Mouse (Mus musculus): ENCODE measurements around the gene Def6. TPM values are rescaled to one million over a fixed set of nuclear protein-coding genes. Genes with fewer than 3 reads are reported as not detected.

Def6 gene
- polyA plus RNA-seq, 1 experiment from 2014 or later, result 20.5 TPM

DNA sequence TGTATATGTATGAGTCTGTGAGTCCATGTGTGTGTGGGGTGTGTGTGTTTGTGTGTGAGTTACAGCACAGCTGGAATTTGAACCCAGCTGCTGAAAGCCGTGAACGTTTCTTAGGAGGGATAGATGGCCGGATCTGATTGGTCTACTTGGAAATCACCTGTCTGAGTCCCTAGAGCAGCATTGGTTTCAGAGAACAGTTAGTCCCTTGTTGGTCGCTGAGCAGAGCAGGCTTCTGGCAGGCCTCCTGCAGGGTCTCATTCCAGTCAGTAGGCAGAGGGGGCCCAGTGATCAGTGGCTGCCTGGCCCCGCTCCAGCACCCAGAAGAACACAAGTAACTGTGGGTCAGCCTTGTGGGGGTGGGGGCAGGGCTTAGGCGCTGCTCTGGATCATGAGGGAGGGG lies 37.1 kb downstream of the Def6 start:
- Histone ChIP-seq H3K36me3 (ENCODE audit: control insufficient read depth, insufficient read depth) (no peaks in the 10 kb centered on the region), H3K27ac (ENCODE audit: low read length) (no peak overlapping the region), H3K4me1 (ENCODE audit: control insufficient read depth, insufficient read depth, low read length) (peaks cover 31% of the 10 kb centered on the region), H3K9me3 (replicated peaks; ENCODE audit: control insufficient read depth, low read length) (no peaks in the 10 kb centered on the region), H3K27me3 (ENCODE audit: control insufficient read depth, insufficient read depth, low read length) (no peaks in the 10 kb centered on the region), H3K4me3 (ENCODE audit: low read length) (no peak overlapping the region), H3K4me2 (ENCODE audit: low read depth, low read length) (no peak overlapping the region), H3K9ac (ENCODE audit: low read length) (no peak overlapping the region)
- ATAC-seq (replicated peaks; ENCODE audit: extremely low read depth, insufficient read depth, low FRiP score), result peak; percentile 43; the same call in 1 of the 2 replicates
- WGBS, result 27% methylated on average over 6 of the region's 6 CpGs

DNA sequence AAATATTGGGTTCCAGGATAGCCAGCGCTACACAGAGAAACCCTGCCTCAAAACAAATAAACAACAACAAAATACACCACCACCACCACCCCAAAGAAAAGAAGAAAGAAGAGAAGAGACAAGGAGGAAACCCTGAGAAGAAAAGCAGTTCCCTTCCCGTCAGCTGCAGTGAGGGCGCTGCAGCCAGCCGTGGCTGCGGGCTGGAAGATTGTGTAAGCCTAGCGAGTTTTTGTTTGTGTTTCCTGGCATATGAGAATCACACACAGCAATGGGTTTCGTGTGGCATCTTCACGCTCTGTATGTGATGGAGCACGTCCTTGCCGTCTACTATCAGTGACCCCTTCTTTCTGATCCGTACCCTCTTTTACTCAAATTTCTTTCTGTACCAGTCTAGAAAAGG lies 39.1 kb downstream of the Def6 start:
- no peak overlapping the region for H3K4me2 ChIP-seq (ENCODE audit: low read depth, low read length)
- no peak overlapping the region for H3K27ac ChIP-seq (ENCODE audit: low read length)
- no peaks in the 10 kb centered on the region for H3K36me3 ChIP-seq (ENCODE audit: control insufficient read depth, insufficient read depth)
- 76% methylated on average over 11 of the region's 11 CpGs for WGBS
- H3K9me3 ChIP-seq (replicated peaks; ENCODE audit: control insufficient read depth, low read length), result no peaks in the 10 kb centered on the region
- H3K9ac ChIP-seq (ENCODE audit: low read length), result no peak overlapping the region
- H3K4me3 ChIP-seq (ENCODE audit: low read length), result no peak overlapping the region
- H3K4me1 ChIP-seq (ENCODE audit: control insufficient read depth, insufficient read depth, low read length), result peaks cover 31% of the 10 kb centered on the region
- no peak for ATAC-seq (replicated peaks; ENCODE audit: extremely low read depth, insufficient read depth, low FRiP score)
- H3K27me3 ChIP-seq (ENCODE audit: control insufficient read depth, insufficient read depth, low read length), result no peaks in the 10 kb centered on the region

DNA sequence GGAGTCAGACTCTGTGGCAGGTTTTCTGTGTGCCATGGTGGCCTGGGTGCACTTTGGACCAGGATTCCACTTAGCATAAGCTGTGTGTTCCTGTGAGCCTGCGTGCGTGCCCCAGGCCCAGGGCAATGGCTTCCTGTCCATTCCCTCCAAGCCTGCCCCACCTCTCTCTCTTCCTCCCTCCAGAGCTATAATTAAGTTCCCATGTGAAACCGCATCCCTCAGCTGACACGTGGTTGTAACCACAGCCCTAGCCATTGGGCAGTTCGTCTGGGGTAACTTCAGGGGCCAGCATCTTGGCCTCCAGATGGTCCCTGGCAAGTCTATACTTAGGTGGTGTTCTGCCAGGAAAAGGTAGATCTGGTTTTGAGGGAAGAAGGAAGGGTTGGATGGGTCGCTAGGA lies 40.0 kb downstream of the Def6 start:
- ATAC-seq (replicated peaks; ENCODE audit: extremely low read depth, insufficient read depth, low FRiP score), result 0 out of 2 replicates have a peak, but pooled peaks have one; percentile 23
- Histone ChIP-seq H3K27me3 (ENCODE audit: control insufficient read depth, insufficient read depth, low read length) (no peaks in the 10 kb centered on the region), H3K36me3 (ENCODE audit: control insufficient read depth, insufficient read depth) (no peaks in the 10 kb centered on the region), H3K27ac (ENCODE audit: low read length) (no peak overlapping the region), H3K4me1 (ENCODE audit: control insufficient read depth, insufficient read depth, low read length) (peaks cover 34% of the 10 kb centered on the region), H3K4me2 (ENCODE audit: low read depth, low read length) (no peak overlapping the region), H3K9me3 (replicated peaks; ENCODE audit: control insufficient read depth, low read length) (no peaks in the 10 kb centered on the region), H3K4me3 (ENCODE audit: low read length) (no peak overlapping the region), H3K9ac (ENCODE audit: low read length) (no peak overlapping the region)
- WGBS, result 41% methylated on average over 6 of the region's 6 CpGs

DNA sequence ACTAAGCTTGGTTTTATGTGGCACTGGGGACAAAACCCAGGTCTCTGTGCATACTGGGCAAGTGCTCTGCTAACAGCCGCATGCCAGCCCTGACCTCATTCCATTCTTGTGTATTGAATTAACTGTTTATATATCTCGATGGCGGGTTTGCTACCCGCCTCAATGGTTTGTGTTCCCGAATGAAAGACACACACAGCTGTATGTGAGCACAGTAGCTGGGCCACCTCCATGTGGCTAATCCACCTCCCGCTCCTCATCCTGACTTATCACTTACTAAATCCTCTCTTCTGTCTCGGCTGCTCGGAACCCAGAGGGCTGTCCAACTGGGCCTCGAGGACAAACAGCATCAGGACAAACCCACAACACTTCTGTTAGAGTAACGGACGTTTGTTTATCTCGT lies 41.5 kb downstream of the Def6 start:
- H3K4me2 ChIP-seq (ENCODE audit: low read depth, low read length), result no peak overlapping the region
- no peak overlapping the region for H3K9ac ChIP-seq (ENCODE audit: low read length)
- H3K4me3 ChIP-seq (ENCODE audit: low read length), result no peak overlapping the region
- no peaks in the 10 kb centered on the region for H3K27me3 ChIP-seq (ENCODE audit: control insufficient read depth, insufficient read depth, low read length)
- H3K27ac ChIP-seq (ENCODE audit: low read length), result no peak overlapping the region
- H3K4me1 ChIP-seq (ENCODE audit: control insufficient read depth, insufficient read depth, low read length), result peaks cover 39% of the 10 kb centered on the region
- H3K36me3 ChIP-seq (ENCODE audit: control insufficient read depth, insufficient read depth), result no peaks in the 10 kb centered on the region
- no peaks in the 10 kb centered on the region for H3K9me3 ChIP-seq (replicated peaks; ENCODE audit: control insufficient read depth, low read length)
- ATAC-seq (replicated peaks; ENCODE audit: extremely low read depth, insufficient read depth, low FRiP score), result no peak
- 68% methylated on average over 12 of the region's 12 CpGs for WGBS

DNA sequence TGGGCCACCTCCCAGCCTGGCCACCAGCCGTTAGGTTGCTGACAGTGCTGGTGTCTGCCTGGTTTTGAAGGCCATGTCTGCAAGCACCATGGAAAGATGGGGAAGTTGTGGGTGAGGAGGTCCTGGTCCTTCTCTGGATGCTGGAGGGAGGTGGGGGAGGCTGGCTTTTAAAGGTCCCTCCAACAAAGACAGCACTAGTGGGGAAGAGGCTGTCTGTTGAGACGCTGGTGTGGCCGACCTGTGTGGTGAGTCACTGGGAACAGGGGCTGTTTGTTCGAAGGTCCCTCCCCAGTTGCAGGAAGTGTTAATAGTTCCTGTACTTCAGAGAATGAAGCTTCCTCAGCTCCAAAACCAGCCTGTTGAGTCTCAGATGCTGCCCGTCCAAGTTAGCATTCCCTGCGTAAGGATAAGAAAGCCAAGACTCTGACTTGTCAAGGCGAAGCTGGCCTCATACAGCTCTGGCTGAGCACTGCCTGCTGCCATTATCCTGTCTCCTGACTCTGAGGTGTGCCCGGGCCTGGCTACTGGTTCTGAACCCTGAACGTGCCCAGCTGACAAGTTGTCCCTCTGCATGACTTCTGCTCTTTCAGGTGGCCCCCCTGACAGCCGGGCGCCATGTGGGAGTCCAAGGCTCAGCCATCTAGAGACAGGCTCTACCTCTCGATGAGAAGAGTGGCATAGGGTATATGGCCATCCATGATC lies 44.2 kb downstream of the Def6 start:
- Histone ChIP-seq H3K4me2 (ENCODE audit: low read depth, low read length) (no peak overlapping the region), H3K27me3 (ENCODE audit: control insufficient read depth, insufficient read depth, low read length) (no peaks in the 10 kb centered on the region), H3K9ac (ENCODE audit: low read length) (no peak overlapping the region), H3K4me3 (ENCODE audit: low read length) (no peak overlapping the region), H3K27ac (ENCODE audit: low read length) (0 out of 2 replicates have a peak overlapping the region, but pooled peaks have one; percentile 30), H3K4me1 (ENCODE audit: control insufficient read depth, insufficient read depth, low read length) (peaks cover 41% of the 10 kb centered on the region), H3K9me3 (replicated peaks; ENCODE audit: control insufficient read depth, low read length) (no peaks in the 10 kb centered on the region), H3K36me3 (ENCODE audit: control insufficient read depth, insufficient read depth) (no peaks in the 10 kb centered on the region)
- WGBS, result 71% methylated on average over 12 of the region's 12 CpGs
- ATAC-seq (replicated peaks; ENCODE audit: extremely low read depth, insufficient read depth, low FRiP score), result no peak

DNA sequence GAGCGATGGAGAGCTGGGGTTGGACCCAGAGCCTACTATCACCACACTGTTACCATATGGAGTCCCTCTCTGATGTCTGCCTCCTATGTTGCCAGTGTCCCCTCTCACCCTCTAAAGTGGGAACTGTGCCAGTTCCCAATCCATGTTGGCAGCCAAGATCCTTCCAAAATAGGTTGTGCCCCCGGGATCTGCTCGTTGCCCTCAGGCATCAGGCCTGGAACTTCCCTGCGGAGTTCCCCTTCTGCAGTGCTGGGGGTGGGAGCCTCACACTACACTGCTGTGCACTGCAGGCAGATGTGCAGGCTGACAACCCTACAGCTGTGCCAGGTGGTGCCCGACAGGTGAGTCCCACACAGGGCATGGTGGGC lies 44.7 kb downstream of the Def6 start:
- peak overlapping the region; percentile 53; the same call in 1 of the 2 replicates for H3K27ac ChIP-seq (ENCODE audit: low read length)
- peak; percentile 38 for ATAC-seq (replicated peaks; ENCODE audit: extremely low read depth, insufficient read depth, low FRiP score)
- H3K9me3 ChIP-seq (replicated peaks; ENCODE audit: control insufficient read depth, low read length), result no peaks in the 10 kb centered on the region
- WGBS, result 54% methylated on average over 5 of the region's 5 CpGs
- no peaks in the 10 kb centered on the region for H3K27me3 ChIP-seq (ENCODE audit: control insufficient read depth, insufficient read depth, low read length)
- H3K4me1 ChIP-seq (ENCODE audit: control insufficient read depth, insufficient read depth, low read length), result peaks cover 41% of the 10 kb centered on the region
- no peak overlapping the region for H3K9ac ChIP-seq (ENCODE audit: low read length)
- H3K4me3 ChIP-seq (ENCODE audit: low read length), result no peak overlapping the region
- no peaks in the 10 kb centered on the region for H3K36me3 ChIP-seq (ENCODE audit: control insufficient read depth, insufficient read depth)
- H3K4me2 ChIP-seq (ENCODE audit: low read depth, low read length), result no peak overlapping the region

DNA sequence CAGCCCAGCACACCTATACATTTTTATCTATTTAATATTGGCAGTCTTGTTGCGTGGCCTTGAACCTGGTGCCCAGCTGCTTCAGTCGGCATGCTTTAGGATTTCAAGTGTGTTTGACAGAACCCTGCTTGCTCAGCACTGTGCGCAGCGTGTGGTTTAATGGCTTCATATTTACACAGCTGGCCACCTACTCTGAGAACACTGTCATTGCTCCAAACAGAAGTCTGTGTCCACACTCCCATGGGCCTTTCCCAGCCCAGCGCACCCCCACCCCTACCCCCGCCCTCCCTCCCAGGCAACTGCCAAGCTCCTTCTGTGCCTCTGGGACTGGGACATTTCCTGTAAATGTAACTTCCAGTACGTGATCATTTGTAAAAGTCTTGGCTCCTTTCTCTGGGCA lies 45.6 kb downstream of the Def6 start:
- H3K9ac ChIP-seq (ENCODE audit: low read length), result no peak overlapping the region
- no peak overlapping the region for H3K4me3 ChIP-seq (ENCODE audit: low read length)
- peaks cover 46% of the 10 kb centered on the region for H3K4me1 ChIP-seq (ENCODE audit: control insufficient read depth, insufficient read depth, low read length)
- H3K9me3 ChIP-seq (replicated peaks; ENCODE audit: control insufficient read depth, low read length), result no peaks in the 10 kb centered on the region
- H3K27me3 ChIP-seq (ENCODE audit: control insufficient read depth, insufficient read depth, low read length), result no peaks in the 10 kb centered on the region
- H3K4me2 ChIP-seq (ENCODE audit: low read depth, low read length), result no peak overlapping the region
- no peaks in the 10 kb centered on the region for H3K36me3 ChIP-seq (ENCODE audit: control insufficient read depth, insufficient read depth)
- ATAC-seq (replicated peaks; ENCODE audit: extremely low read depth, insufficient read depth, low FRiP score), result no peak
- 65% methylated on average over 7 of the region's 7 CpGs for WGBS
- no peak overlapping the region for H3K27ac ChIP-seq (ENCODE audit: low read length)

DNA sequence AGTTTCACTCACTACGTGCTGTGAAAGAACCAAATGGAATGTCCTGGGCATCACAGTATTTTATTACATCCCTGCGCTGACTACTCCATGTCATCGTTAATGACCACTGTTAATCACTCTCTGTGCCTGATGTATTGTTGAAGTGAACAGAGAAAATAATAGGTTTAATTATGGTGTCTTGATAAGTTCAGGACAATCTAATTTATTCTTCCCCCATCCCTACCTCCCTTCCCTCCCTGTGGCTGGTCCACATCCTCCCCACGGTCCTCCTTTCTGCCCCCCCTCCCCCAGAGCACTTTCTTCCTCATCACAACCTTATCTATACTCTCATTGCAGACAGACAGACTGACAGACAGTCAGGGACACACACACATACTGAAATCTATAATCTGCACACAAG lies 47.2 kb downstream of the Def6 start:
- Histone ChIP-seq H3K4me1 (ENCODE audit: control insufficient read depth, insufficient read depth, low read length) (peaks cover 38% of the 10 kb centered on the region), H3K9me3 (replicated peaks; ENCODE audit: control insufficient read depth, low read length) (peaks cover 6% of the 10 kb centered on the region; the same call in 1 of the 2 replicates), H3K27me3 (ENCODE audit: control insufficient read depth, insufficient read depth, low read length) (no peaks in the 10 kb centered on the region), H3K4me2 (ENCODE audit: low read depth, low read length) (no peak overlapping the region), H3K36me3 (ENCODE audit: control insufficient read depth, insufficient read depth) (no peaks in the 10 kb centered on the region), H3K9ac (ENCODE audit: low read length) (no peak overlapping the region), H3K4me3 (ENCODE audit: low read length) (no peak overlapping the region), H3K27ac (ENCODE audit: low read length) (no peak overlapping the region; the same call in 1 of the 2 replicates)
- no peak for ATAC-seq (replicated peaks; ENCODE audit: extremely low read depth, insufficient read depth, low FRiP score)
- 63% methylated on average over 4 of the region's 4 CpGs for WGBS

DNA sequence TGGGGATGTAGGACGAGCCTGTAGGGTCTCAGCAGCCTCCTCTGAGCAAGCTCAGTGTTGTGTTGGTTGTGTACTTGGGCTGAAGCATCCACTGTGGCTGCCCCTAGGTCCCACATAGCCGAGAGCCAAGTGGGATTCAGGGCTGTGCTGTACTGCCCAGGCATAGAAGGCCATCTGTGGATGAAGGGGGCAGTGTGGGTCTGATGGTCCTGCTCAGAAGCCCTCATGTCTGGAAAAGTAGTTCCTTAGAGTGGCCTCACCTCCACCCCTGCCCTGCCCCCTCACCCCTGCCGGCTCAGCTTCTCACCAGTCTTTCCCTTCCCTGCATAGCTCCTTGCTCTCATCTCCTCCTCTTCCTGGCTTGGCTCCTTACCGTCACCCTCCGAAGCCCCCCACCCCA lies 48.1 kb downstream of the Def6 start:
- Histone ChIP-seq H3K9me3 (replicated peaks; ENCODE audit: control insufficient read depth, low read length) (peaks cover 6% of the 10 kb centered on the region; the same call in 1 of the 2 replicates), H3K36me3 (ENCODE audit: control insufficient read depth, insufficient read depth) (no peaks in the 10 kb centered on the region), H3K27me3 (ENCODE audit: control insufficient read depth, insufficient read depth, low read length) (no peaks in the 10 kb centered on the region), H3K4me2 (ENCODE audit: low read depth, low read length) (no peak overlapping the region), H3K4me1 (ENCODE audit: control insufficient read depth, insufficient read depth, low read length) (peaks cover 38% of the 10 kb centered on the region), H3K27ac (ENCODE audit: low read length) (peak overlapping the region; percentile 65), H3K4me3 (ENCODE audit: low read length) (no peak overlapping the region), H3K9ac (ENCODE audit: low read length) (peak overlapping the region; percentile 29; the same call in 1 of the 2 replicates)
- no peak for ATAC-seq (replicated peaks; ENCODE audit: extremely low read depth, insufficient read depth, low FRiP score)
- 44% methylated on average over 5 of the region's 5 CpGs for WGBS
